Mouse (Mus musculus) testis, postnatal 10 days (tissue): ENCODE measurements around the gene Fars2.

Experiments used
- DNase-seq: peaks from one replicate; pipeline ENCODE4 v3.0.0; 2021; ENCODE audit warnings: low spot score

The Fars2 gene

DNA sequence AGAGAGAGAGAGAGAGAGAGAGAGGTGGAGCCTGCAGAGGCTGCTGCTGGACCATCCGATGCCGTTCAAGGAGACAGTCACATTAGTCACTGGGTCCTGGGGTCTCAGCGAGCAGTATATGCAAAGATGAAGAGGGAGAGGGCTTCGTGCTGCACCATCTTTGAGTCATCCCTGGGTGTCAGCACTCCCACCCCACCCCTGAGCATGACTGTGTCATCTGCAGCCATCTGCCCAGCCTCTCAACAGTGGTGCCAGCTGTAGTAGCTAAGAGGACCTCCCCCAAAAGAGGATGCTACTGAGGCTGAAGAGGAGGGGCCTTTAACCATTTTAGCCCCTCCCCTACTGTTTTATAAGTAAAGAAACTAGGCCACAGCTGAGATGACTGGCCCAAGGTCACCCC, 459.6 kb downstream of the Fars2 start:
- no peak for DNase-seq

GRCm38 (mm10) chr13:36577916-36578568, 460.8 kb downstream of the Fars2 start:
- DNase-seq = no peak

DNA sequence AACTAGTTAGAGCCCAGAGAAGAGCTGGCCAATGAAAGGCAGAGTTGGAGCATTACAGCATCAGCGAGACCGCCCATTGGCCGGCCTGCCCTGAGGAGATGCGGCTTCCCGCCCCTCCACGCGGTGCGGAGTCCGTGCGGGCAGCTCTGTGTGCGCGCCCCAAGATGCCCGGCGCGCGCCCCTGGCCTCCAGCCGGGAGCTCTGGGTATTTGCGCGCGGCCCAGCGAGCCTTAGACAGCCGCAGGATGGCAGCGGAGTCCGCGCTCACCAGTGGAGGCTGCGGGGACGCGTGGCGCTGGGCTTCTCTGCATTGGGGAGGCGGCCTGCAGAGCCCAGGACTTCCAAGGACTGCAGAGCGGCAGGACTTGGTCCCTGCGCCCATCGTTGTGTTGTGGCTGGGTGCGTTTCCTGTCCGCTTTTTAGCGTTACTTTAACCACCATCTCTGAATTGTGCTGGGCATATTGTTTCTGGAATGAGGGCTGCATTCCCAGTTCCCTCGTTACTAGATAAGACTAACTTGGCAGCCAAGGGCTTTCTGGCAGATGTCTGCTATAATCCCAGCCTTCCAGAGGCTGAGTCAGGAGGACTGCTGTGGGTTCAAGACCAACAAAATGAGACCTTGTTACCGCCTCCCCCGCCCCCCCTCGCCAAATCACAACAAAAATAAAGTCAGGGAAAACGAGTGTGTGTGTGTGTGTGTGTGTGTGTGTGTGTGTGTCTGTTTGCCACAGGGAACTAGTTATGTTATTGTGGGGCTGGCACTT, 461.5 kb downstream of the Fars2 start:
- DNase-seq = peak; percentile 78

GRCm38 (mm10) chr13:36582406-36583070, 465.3 kb downstream of the Fars2 start:
- DNase-seq = no peak

DNA sequence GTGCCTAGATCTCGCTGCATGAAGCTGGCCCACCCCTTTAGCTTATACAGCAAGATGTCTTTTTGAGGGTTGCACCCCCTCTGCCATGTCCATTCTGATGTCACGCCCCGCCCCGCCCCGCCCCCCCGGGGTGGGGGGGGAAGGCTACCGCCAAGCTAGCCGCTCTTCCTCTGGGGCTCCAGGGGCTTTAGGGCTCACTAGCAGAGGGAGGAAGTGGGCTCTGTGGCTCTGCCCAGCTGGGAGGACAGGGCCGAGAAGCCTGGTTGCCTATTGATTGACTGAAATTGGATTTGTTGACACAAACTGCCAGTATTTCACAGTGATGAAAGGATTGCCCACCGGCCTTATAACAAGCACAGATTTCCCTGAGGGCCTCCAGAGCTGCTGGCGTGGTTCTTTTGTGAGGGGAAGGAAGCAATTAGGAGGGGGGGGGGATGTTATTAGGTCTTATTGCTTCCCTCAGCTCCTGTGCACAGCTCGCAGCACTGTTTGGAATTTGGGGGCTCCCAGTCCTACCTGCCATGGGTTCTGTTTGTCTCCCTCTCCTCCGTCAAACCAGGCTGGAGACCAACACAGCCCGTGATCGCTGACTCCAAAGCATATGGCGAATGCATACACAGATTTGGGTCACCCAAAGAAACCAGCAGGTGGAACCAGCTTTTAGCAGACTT, 466.4 kb downstream of the Fars2 start:
- DNase-seq = no peak

- no peak for DNase-seq
Observed at GRCm38 (mm10) chr13:36584197-36584596, 467.0 kb downstream of the Fars2 start.

- no peak for DNase-seq
Observed at GRCm38 (mm10) chr13:36589092-36589491, 471.9 kb downstream of the Fars2 start.

DNA sequence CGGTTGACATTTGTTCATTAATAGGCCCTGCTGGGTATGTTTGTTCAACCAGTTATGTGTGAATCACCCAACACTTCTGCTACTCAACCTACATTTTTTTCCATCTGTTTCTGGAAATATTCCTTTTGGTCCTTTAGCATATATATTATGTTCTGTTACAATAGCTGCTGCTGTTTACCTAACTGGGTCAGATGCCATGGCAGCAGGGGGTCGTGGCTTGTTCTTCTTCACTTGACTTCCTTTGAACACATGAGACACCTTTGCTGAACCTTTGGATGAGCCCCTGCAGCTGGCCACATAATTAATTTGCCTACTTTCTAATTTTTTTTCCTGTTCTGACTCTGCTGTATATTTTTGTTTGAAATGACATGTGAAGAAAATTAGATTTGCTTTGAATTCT, 475.1 kb downstream of the Fars2 start:
- no peak for DNase-seq

- no peak for DNase-seq
Observed at GRCm38 (mm10) chr13:36606717-36607116, 489.5 kb downstream of the Fars2 start.

GRCm38 (mm10) chr13:36607871-36608270, 490.7 kb downstream of the Fars2 start:
- no peak for DNase-seq

GRCm38 (mm10) chr13:36610426-36610825, 493.2 kb downstream of the Fars2 start:
- no peak for DNase-seq

- DNase-seq = no peak
Observed at GRCm38 (mm10) chr13:36612785-36613750, 495.9 kb downstream of the Fars2 start.

DNA sequence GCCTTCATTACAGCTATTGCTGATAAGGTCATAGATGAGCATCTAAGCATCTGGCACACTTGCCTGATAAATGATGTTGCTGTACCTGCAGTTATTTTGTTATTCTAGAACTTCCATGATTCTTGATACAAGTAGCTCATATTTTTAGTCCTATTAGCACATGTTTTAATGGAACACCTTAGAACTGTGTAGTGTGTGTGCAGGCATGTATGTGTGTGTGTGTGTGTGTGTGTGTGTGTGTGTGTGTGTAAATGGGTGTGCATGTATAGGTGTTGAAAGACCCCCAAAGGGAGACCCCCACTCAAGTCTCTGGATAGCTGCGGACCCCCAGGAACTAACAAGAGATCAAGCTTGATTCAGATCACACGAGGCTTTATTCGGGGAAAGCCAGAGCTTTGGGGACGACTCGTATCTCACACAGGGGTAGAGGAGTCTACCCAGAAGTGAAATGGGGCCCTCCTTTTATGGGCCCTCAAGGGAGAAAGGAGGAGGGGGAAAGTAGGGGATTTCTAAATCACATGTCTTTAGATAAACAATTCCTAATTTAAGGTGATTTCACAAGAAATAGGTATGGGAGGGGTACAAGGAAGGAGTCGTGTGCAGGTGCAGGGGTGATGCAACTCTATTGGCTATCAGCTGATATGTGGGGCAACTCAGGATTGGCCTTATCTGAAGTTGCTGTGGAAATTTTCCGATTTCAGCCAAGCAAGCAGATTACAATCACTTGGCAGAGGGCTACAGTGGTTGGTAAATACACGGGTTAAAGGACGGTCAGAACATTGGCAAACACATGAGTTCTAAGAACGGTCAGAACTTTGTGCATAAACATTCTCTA, 503.5 kb downstream of the Fars2 start:
- no peak for DNase-seq

DNA sequence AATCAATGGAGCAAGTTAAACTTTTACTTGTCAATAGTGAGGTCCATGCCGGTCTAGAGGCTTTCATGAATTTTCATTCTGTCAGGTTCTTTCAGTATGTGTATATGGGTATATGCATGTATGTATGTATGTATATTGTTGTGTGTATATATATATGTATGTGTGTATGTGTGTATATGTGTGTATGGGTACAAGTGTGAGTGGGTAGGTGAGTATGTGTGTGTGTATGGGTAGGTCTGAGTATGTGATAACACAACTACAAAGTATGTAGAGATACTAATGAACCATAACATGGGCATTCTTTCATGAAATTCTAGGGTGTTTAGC, 504.1 kb downstream of the Fars2 start:
- DNase-seq = no peak

DNA sequence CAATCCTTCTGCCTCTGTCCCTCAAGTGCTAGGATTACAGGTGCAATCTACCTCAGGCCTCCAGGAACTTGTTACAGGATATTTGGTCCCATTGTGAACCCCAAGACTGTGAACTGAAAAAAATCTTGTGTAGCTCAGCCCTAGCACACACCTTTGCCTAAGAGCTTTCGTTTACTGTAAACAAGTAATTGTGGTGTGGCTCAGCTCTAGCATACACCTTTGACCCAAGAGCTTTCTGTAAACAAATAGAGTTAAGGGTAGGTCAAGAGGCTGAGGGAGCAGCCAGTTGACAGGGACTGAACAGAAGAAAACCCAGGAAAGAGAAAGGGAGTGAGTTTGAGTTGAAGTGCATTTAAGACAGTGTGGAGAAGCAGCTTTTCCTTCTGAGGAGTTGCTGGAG, 506.3 kb downstream of the Fars2 start:
- DNase-seq = no peak

DNA sequence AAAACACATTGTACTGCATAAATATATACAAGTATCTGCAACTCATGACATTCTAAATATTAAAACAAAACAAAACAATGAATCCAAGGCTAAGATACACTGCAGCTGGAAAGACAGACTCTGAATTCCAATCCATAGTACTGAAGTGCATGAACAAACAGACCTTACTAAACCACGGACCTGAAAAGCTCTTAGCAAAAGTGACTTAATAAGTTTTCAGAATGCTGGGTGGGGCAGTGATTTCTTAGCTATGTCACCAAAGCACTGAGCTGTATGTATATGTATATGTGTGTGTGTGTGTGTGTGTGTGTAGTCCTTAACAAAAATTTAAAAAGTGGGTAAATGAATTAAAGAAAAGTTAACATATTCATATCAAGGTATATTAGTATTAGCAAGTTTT, 511.9 kb downstream of the Fars2 start:
- no peak for DNase-seq

- no peak for DNase-seq
Observed at GRCm38 (mm10) chr13:36648257-36648656, 531.0 kb downstream of the Fars2 start.

GRCm38 (mm10) chr13:36654251-36654650, 537.0 kb downstream of the Fars2 start:
- DNase-seq = no peak

- DNase-seq = no peak
Observed at GRCm38 (mm10) chr13:36679345-36679744, 562.1 kb downstream of the Fars2 start.

GRCm38 (mm10) chr13:36680690-36681355, 563.6 kb downstream of the Fars2 start:
- no peak for DNase-seq
